Mouse (Mus musculus) MEL (cell line): ENCODE measurements around the gene Tmprss13.

Source experiments
- CHD1 ChIP-seq: IDR thresholded peaks from 2 replicates; pipeline ENCODE4 v1.6.1; 2012; ENCODE audit warnings: low read depth, mild to moderate bottlenecking, inconsistent platforms, low read length, improper control_type of control experiment
- CTCF ChIP-seq, 3 experiments: IDR thresholded peaks in 2 of 3; conservative IDR thresholded peaks in 1 of 3; 2 replicates each; pipeline ENCODE4 v1.5.1; 2011 to 2012; ENCODE audit warnings: low read length in 3 of 3, low read depth in 2 of 3, mild to moderate bottlenecking in 2 of 3, improper control_type of control experiment in 1 of 3, inconsistent platforms in 1 of 3, mixed read lengths in 1 of 3, moderate library complexity in 1 of 3; ENCODE audit not compliant: control insufficient read depth in 1 of 3, insufficient read depth in 1 of 3, poor library complexity in 1 of 3, severe bottlenecking in 1 of 3
- ELF1 ChIP-seq: IDR thresholded peaks from 2 replicates; pipeline ENCODE4 v1.6.1; 2014; ENCODE audit warnings: low read depth, mild to moderate bottlenecking, inconsistent platforms, low read length, improper control_type of control experiment, moderate library complexity
- EP300 ChIP-seq, 2 experiments: IDR thresholded peaks; 2 replicates each; pipeline ENCODE4 v1.6.1; 2011; ENCODE audit warnings: improper control_type of control experiment in 2 of 2, low read length in 2 of 2, low read depth in 1 of 2, mild to moderate bottlenecking in 1 of 2
- GABPA ChIP-seq: IDR thresholded peaks from 2 replicates; pipeline ENCODE4 v1.6.1; 2012; ENCODE audit warnings: low read depth, mild to moderate bottlenecking, inconsistent platforms, low read length, improper control_type of control experiment, moderate library complexity
- JUND ChIP-seq: IDR thresholded peaks from 2 replicates; pipeline ENCODE4 v1.6.1; 2011; ENCODE audit warnings: low read depth, mild to moderate bottlenecking, improper control_type of control experiment, low read length
- MAX ChIP-seq: IDR thresholded peaks from 2 replicates; pipeline ENCODE4 v1.6.1; 2011; ENCODE audit warnings: low read length, improper control_type of control experiment
- NRF1 ChIP-seq: IDR thresholded peaks from 2 replicates; pipeline ENCODE4 v1.6.1; 2014; ENCODE audit warnings: low read depth, mild to moderate bottlenecking, inconsistent platforms, low read length, improper control_type of control experiment, moderate library complexity; ENCODE audit not compliant: poor library complexity, insufficient read depth, severe bottlenecking
- POLR2A ChIP-seq, 2 experiments: IDR thresholded peaks; 2 replicates each; pipeline ENCODE4 v1.6.1; 2011 to 2012; ENCODE audit warnings: low read length in 2 of 2, mild to moderate bottlenecking in 2 of 2, control low read depth in 1 of 2, improper control_type of control experiment in 1 of 2, low read depth in 1 of 2, moderate library complexity in 1 of 2; ENCODE audit not compliant: control insufficient read depth in 1 of 2, insufficient read depth in 1 of 2, poor library complexity in 1 of 2
- POLR2AphosphoS2 ChIP-seq: IDR thresholded peaks from 2 replicates; pipeline ENCODE4 v1.6.1; 2011; ENCODE audit warnings: low read length, improper control_type of control experiment
- TBP ChIP-seq: IDR thresholded peaks from 2 replicates; pipeline ENCODE4 v1.8.0; 2011; ENCODE audit warnings: low read depth, low read length, improper control_type of control experiment
- ZNF384 ChIP-seq: IDR thresholded peaks from 2 replicates; pipeline ENCODE4 v1.6.1; 2012; ENCODE audit warnings: low read depth, mild to moderate bottlenecking, inconsistent platforms, low read length, improper control_type of control experiment

- TF ChIP-seq CTCF (IDR thresholded peaks at IDR 0.05 in 2 of 3, conservative IDR thresholded peaks at IDR 0.05 in 1 of 3; ENCODE audit: control insufficient read depth in 1 of 3, insufficient read depth in 1 of 3, low read depth in 2 of 3, low read length in 3 of 3, poor library complexity in 1 of 3, severe bottlenecking in 1 of 3): no peak
- TF ChIP-seq ZNF384: no peak
- TF ChIP-seq EP300 (IDR thresholded peaks at IDR 0.05; ENCODE audit: low read depth in 1 of 2, low read length in 2 of 2): no peak
- no peak for TF ChIP-seq NRF1
- no peak for TF ChIP-seq POLR2AphosphoS2
- no peak for TF ChIP-seq POLR2A (IDR thresholded peaks at IDR 0.05; ENCODE audit: control insufficient read depth in 1 of 2, insufficient read depth in 1 of 2, low read depth in 1 of 2, low read length in 2 of 2, poor library complexity in 1 of 2)
- no peak for TF ChIP-seq TBP
- no peak for TF ChIP-seq JUND
- TF ChIP-seq CHD1: no peak
- no peak for TF ChIP-seq MAX
- TF ChIP-seq GABPA: no peak
- TF ChIP-seq ELF1: no peak
Measured at GRCm38 (mm10) chr9:45349181-45349580, 30.3 kb downstream of the Tmprss13 start.
